Mouse (Mus musculus): ENCODE results near the gene Dhx38.

GRCm38 (mm10) chr8:109584830-109585229, 19.2 kb upstream of the Dhx38 start:
- no peak for TF ChIP-seq POLR2A (IDR thresholded peaks at IDR 0.05; ENCODE audit: low read depth, low read length)
- TF ChIP-seq CTCF (IDR thresholded peaks at IDR 0.05; ENCODE audit: extremely low read depth, insufficient read length, insufficient replicate concordance, low read depth, low read length) = no peak
